Mouse (Mus musculus): ENCODE measurements around the gene Aqp2. TPM values are rescaled to one million over a fixed set of nuclear protein-coding genes. Genes with fewer than 3 reads are reported as not detected.

The Aqp2 gene
- polyA plus RNA-seq, 1 experiment from 2014 or later, result not detected

GRCm38 (mm10) chr15:99607388-99608113 lies 28.7 kb downstream of the Aqp2 start:
- 0 out of 2 replicates have a peak, but pooled peaks cover 2% of the 10 kb centered on the region for H3K9me3 ChIP-seq (replicated peaks)
- H3K4me2 ChIP-seq (replicated peaks), result no peak overlapping the region
- H3K27me3 ChIP-seq, result peaks cover 15% of the 10 kb centered on the region; the same call in 1 of the 2 replicates
- H3K9ac ChIP-seq, result no peak overlapping the region; the same call in 1 of the 2 replicates
- ATAC-seq (ENCODE audit: low FRiP score), result peak; percentile 83
- peak overlapping the region; percentile 62 for H3K27ac ChIP-seq
- peaks cover 59% of the 10 kb centered on the region for H3K4me1 ChIP-seq
- 13% methylated on average over 10 of the region's 10 CpGs for whole genome bisulfite sequencing
- no peaks in the 10 kb centered on the region for H3K36me3 ChIP-seq
- no peak overlapping the region for H3K4me3 ChIP-seq

- no peak for ATAC-seq (ENCODE audit: low FRiP score)
- Histone ChIP-seq H3K4me2 (replicated peaks) (no peak overlapping the region), H3K9me3 (replicated peaks) (0 out of 2 replicates have a peak, but pooled peaks cover 3% of the 10 kb centered on the region), H3K36me3 (no peaks in the 10 kb centered on the region), H3K4me3 (no peak overlapping the region), H3K27me3 (peaks cover 16% of the 10 kb centered on the region), H3K9ac (no peak overlapping the region), H3K4me1 (peaks cover 56% of the 10 kb centered on the region), H3K27ac (peak overlapping the region; percentile 57)
- WGBS, result 80% methylated on average over 13 of the region's 13 CpGs
Measured at GRCm38 (mm10) chr15:99608382-99609125, 29.7 kb downstream of the Aqp2 start.

DNA sequence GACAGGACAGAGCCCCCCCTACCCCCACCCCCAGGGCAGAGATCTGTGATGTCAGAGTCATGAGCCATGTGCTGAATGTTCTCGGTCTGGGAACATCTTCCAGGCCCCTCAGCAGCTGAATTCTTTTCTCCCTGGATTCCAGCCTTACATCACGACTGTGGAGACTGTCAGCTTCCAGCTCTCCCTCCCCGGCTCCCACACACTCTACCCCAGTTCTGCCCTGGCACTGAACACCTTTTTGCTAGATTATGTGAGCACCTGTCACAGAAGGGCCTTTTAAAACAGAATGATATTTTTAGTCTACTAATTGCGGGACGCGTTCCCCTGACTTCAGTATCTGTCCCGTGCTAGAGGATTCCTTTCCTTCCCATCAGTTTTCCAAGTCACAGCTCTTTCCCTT lies 32.7 kb downstream of the Aqp2 start:
- Histone ChIP-seq H3K9ac (no peak overlapping the region), H3K4me1 (peaks cover 49% of the 10 kb centered on the region), H3K27me3 (peaks cover 15% of the 10 kb centered on the region), H3K27ac (no peak overlapping the region), H3K4me3 (no peak overlapping the region), H3K4me2 (replicated peaks) (no peak overlapping the region), H3K36me3 (no peaks in the 10 kb centered on the region), H3K9me3 (replicated peaks) (0 out of 2 replicates have a peak, but pooled peaks cover 3% of the 10 kb centered on the region)
- no peak for ATAC-seq (ENCODE audit: low FRiP score)
- WGBS, result 67% methylated on average over 7 of the region's 7 CpGs

- peaks cover 11% of the 10 kb centered on the region; the same call in 1 of the 2 replicates for H3K27me3 ChIP-seq
- no peak overlapping the region for H3K4me3 ChIP-seq
- 0 out of 2 replicates have a peak, but pooled peaks cover 3% of the 10 kb centered on the region for H3K9me3 ChIP-seq (replicated peaks)
- peaks cover 23% of the 10 kb centered on the region for H3K4me1 ChIP-seq
- H3K9ac ChIP-seq, result no peak overlapping the region
- WGBS, result 72% methylated on average over 13 of the region's 13 CpGs
- ATAC-seq (ENCODE audit: low FRiP score), result no peak
- H3K36me3 ChIP-seq, result no peaks in the 10 kb centered on the region
- H3K27ac ChIP-seq, result no peak overlapping the region
- H3K4me2 ChIP-seq (replicated peaks), result no peak overlapping the region
Measured at GRCm38 (mm10) chr15:99614273-99614672, 35.4 kb downstream of the Aqp2 start.

GRCm38 (mm10) chr15:99614753-99615152 lies 35.9 kb downstream of the Aqp2 start:
- Histone ChIP-seq H3K36me3 (peaks cover 3% of the 10 kb centered on the region; the same call in 1 of the 2 replicates), H3K27ac (0 out of 2 replicates have a peak overlapping the region, but pooled peaks have one; percentile 17), H3K4me3 (no peak overlapping the region), H3K4me2 (replicated peaks) (0 out of 2 replicates have a peak overlapping the region, but pooled peaks have one; percentile 4), H3K4me1 (peaks cover 22% of the 10 kb centered on the region), H3K9ac (no peak overlapping the region), H3K9me3 (replicated peaks) (0 out of 2 replicates have a peak, but pooled peaks cover 3% of the 10 kb centered on the region), H3K27me3 (peaks cover 10% of the 10 kb centered on the region; the same call in 1 of the 2 replicates)
- ATAC-seq (ENCODE audit: low FRiP score), result no peak
- WGBS, result 24% methylated on average over 12 of the region's 12 CpGs

DNA sequence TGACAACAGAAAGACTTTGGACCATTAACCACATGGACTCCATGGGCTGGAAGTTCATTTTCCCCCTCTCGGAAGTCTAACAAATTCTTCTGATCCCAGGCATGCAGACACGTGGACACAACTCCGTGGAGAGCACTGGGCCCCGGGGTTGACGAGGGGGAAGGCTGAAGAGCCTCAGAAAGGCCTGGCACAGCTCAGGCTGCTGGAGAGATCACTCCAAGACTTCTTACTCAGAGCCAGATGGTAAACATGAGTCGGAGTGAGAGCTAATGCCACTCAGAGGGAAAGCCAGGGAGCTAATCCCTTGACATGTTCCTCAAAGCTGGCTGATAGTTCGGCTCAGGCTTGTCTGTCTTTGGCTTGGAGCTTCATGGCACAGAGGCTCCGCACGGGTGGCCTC lies 36.4 kb downstream of the Aqp2 start:
- WGBS, result 60% methylated on average over 9 of the region's 9 CpGs
- H3K4me2 ChIP-seq (replicated peaks), result 0 out of 2 replicates have a peak overlapping the region, but pooled peaks have one; percentile 4
- ATAC-seq (ENCODE audit: low FRiP score), result no peak
- H3K4me1 ChIP-seq, result peaks cover 22% of the 10 kb centered on the region
- H3K9me3 ChIP-seq (replicated peaks), result 0 out of 2 replicates have a peak, but pooled peaks cover 3% of the 10 kb centered on the region
- no peak overlapping the region for H3K9ac ChIP-seq
- no peak overlapping the region for H3K4me3 ChIP-seq
- peaks cover 10% of the 10 kb centered on the region; the same call in 1 of the 2 replicates for H3K27me3 ChIP-seq
- H3K27ac ChIP-seq, result no peak overlapping the region
- H3K36me3 ChIP-seq, result peaks cover 5% of the 10 kb centered on the region; the same call in 1 of the 2 replicates

GRCm38 (mm10) chr15:99618595-99618994 lies 39.7 kb downstream of the Aqp2 start:
- no peak overlapping the region for H3K4me3 ChIP-seq
- H3K9me3 ChIP-seq (replicated peaks), result no peaks in the 10 kb centered on the region
- H3K9ac ChIP-seq, result no peak overlapping the region
- H3K4me1 ChIP-seq, result peaks cover 12% of the 10 kb centered on the region
- H3K27me3 ChIP-seq, result peaks cover 6% of the 10 kb centered on the region; the same call in 1 of the 2 replicates
- 94% methylated on average over 3 of the region's 3 CpGs for whole genome bisulfite sequencing
- no peak overlapping the region for H3K27ac ChIP-seq
- H3K36me3 ChIP-seq, result peaks cover 28% of the 10 kb centered on the region
- H3K4me2 ChIP-seq (replicated peaks), result no peak overlapping the region
- ATAC-seq (ENCODE audit: low FRiP score), result no peak

DNA sequence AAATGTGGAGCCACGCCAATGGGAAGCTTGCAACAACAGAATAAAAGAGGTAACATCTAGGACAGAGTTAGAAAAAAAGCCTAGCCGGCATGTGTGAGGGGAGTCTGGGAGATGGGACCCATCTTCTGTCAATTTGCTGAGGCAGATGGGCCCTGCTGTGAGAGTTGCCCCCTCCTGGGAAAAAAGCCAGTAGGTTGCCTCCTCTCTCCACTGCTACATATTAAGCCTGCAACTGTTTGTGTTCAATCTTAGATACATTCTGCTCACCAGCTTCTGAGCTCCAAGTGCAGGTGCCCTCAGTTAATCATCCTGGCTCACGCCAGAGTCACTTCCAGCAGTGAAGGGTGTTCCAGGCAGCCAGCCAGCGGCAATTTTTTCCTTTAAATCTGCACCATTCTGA lies 41.0 kb downstream of the Aqp2 start:
- ATAC-seq (ENCODE audit: low FRiP score), result no peak
- no peaks in the 10 kb centered on the region for H3K9me3 ChIP-seq (replicated peaks)
- no peak overlapping the region for H3K4me3 ChIP-seq
- H3K4me2 ChIP-seq (replicated peaks), result no peak overlapping the region
- H3K27me3 ChIP-seq, result 0 out of 2 replicates have a peak, but pooled peaks cover 3% of the 10 kb centered on the region
- peaks cover 8% of the 10 kb centered on the region for H3K4me1 ChIP-seq
- peak overlapping the region; percentile 52; the same call in 1 of the 2 replicates for H3K27ac ChIP-seq
- 82% methylated on average over 4 of the region's 4 CpGs for WGBS
- peaks cover 39% of the 10 kb centered on the region for H3K36me3 ChIP-seq
- H3K9ac ChIP-seq, result no peak overlapping the region

- Histone ChIP-seq H3K27me3 (no peaks in the 10 kb centered on the region), H3K4me2 (replicated peaks) (no peak overlapping the region), H3K4me3 (no peak overlapping the region), H3K27ac (no peak overlapping the region), H3K9ac (no peak overlapping the region), H3K9me3 (replicated peaks) (no peaks in the 10 kb centered on the region), H3K4me1 (no peaks in the 10 kb centered on the region), H3K36me3 (peaks cover 61% of the 10 kb centered on the region)
- WGBS, result 92% methylated on average over 7 of the region's 11 CpGs
- ATAC-seq (ENCODE audit: low FRiP score), result no peak
Measured at GRCm38 (mm10) chr15:99622063-99622462, 43.2 kb downstream of the Aqp2 start.

DNA sequence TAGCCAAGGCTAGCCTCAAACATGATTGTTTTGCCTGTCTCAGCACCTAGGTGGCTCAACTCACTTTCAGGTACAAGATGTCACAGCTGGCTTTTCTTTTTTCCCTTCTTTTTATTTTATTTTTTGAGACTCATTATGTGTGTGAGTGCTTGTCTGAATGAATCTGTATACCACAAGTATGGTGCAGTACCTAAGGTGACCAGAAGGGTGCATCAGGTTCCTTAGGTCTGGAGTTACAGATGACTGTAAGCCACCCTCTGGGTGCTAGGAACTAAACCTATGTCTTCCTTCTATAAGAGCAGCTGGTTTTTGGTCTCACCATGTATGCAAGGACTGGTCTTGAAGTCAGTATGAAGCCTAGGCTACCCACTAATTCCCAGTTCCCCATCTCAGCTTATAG lies 52.8 kb downstream of the Aqp2 start:
- Histone ChIP-seq H3K9me3 (replicated peaks) (0 out of 2 replicates have a peak, but pooled peaks cover 3% of the 10 kb centered on the region), H3K4me2 (replicated peaks) (no peak overlapping the region), H3K27me3 (no peaks in the 10 kb centered on the region), H3K9ac (no peak overlapping the region), H3K4me1 (peaks cover 5% of the 10 kb centered on the region; the same call in 1 of the 2 replicates), H3K27ac (no peak overlapping the region), H3K36me3 (peaks cover 84% of the 10 kb centered on the region), H3K4me3 (no peak overlapping the region)
- ATAC-seq (ENCODE audit: low FRiP score), result no peak
